Mouse (Mus musculus): ENCODE measurements at regions not wholly inside any gene's neighbourhood (a gene's known extent, or its start where the extent isn't known, plus 50 kb on each side); places are given as distances from the start of the nearest gene placed in this dataset.

DNA sequence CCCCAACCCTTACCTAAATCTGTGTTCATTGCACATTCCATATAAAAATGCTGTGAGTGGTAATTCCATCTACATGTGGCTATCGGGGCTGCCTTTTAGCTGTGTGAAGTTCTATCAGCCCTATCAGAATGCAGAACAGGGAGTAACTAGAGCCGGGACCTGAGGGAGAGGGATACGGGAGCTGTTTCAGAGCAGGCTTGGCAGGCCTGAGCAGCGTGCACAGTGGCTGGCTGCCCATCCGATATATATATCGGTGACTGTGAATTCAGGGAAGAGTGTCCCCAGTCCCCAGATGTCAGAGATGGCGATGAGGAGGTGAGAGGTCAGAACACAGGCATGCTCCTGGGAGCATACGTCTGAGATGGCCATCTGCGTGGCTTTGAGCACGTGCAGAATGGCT, 79.0 kb downstream of the Arl4c start:
- no peak for ATAC-seq (ENCODE audit: insufficient number of reproducible peaks, low FRiP score, low TSS enrichment)

GRCm38 (mm10) chr1:88622356-88622755, 79.7 kb downstream of the Arl4c start:
- ATAC-seq (ENCODE audit: insufficient number of reproducible peaks, low FRiP score, low TSS enrichment), result no peak

DNA sequence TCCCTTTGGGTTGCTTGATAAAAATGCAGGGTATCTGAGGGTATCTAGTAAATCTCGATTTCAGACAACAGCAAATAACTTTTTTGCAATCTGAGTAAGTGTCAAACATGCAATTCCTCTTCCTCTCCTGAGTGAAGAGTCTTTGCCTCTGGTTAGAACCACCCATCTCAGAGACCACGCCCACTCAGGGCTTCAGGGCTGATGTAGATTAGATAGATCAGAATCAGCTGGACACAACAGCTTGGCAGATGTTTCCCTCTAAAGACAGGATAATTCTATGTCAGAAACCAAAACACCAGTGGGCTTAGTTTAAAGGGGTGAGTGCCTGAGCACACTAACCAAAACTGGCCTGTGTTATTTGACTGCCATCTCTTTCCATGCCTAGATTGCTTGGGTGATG, 80.8 kb downstream of the Arl4c start:
- no peak for ATAC-seq (ENCODE audit: insufficient number of reproducible peaks, low FRiP score, low TSS enrichment)

DNA sequence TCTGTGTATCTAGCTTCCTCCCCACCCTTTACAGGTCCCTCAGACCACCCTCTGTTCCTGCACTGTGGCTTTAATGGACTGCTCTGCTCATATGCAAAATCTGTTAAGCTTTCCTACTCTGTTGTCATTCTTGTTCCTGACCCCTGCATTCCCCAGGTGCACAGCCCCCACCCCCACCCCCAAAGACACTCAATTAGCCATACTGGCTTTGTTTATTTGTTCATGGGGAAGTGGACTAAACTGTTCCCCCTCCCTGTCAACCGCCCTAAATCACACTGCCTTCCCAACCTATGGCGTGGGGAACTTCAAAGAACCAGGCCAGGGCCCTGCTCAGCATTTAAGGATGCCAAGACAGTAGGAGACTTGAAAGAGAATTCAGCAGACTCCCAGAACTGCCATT, 89.0 kb downstream of the Arl4c start:
- ATAC-seq (ENCODE audit: insufficient number of reproducible peaks, low FRiP score, low TSS enrichment), result no peak

- ATAC-seq (ENCODE audit: insufficient number of reproducible peaks, low FRiP score, low TSS enrichment), result no peak
These were observed 90.8 kb downstream of the Arl4c start for GRCm38 (mm10) chr1:88611241-88611640.

DNA sequence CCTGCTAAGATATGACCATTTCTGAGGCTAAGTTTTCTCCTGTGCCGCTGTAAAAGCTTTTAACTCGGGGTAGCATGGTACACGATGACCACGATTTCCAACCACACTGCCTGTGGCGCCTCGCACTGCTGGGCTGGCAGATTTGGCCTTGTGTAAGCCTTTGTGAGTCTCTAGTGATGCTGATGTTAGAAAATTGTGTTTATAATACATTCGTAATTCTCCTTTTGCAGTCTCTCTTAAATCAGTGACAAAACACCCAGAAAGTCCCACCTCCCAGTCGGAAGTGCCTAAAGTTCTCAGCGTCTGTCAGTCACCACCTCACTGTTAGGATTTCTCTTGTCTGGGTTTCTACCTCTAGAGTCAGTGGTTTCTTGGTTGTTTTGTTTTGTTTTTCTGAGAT, 91.2 kb downstream of the Arl4c start:
- ATAC-seq (ENCODE audit: insufficient number of reproducible peaks, low FRiP score, low TSS enrichment), result no peak

DNA sequence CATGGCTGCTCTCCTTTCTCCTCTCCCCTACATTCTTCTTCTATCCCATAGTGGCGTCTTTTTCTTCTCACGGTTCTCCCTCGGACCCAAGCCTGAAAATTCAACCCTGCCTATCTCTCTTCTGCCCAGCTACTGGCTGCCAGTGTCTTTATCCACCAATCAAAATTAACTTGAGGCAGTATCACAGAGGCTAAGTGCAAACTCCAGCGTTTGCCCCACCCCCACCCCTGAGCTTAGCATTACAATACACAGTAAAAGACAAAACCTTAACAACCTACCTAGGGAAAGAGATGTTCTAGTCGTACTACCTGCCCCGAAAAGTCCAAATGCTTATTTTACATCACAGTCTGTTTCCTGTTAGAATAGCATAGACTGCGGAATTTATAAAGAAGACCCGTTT, 93.2 kb downstream of the Arl4c start:
- no peak for ATAC-seq (ENCODE audit: insufficient number of reproducible peaks, low FRiP score, low TSS enrichment)

GRCm38 (mm10) chr1:88608236-88608635, 93.8 kb downstream of the Arl4c start:
- no peak for ATAC-seq (ENCODE audit: insufficient number of reproducible peaks, low FRiP score, low TSS enrichment)

DNA sequence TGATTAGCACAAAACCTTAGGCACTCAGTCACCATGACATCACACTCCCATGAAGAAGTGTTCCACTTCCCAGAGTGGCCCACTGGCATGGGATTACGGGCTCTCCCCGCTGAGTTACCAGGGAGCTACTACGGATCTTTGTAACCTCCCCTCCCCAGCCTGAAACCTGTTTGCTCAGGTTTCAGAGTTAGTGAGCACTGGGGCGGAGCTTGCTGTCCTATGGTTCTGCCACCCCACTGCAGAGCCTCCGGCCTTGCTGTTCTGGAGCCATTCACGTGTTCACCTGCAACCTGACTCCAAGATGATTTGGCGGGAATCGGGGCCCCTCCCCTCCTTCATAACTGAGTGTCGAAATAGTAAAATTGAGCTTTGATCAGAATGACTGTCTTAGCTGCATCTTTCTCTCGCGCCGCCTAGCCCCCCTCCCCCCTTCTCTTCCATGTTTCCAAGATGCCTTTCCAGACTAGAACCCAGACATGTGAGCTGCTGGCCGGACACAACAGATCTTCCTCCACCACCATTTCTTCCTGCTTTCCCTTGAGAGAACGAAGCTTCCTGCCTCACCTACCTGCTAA, 95.8 kb upstream of the Glrp1 start:
- no peak for ATAC-seq (ENCODE audit: insufficient number of reproducible peaks, low FRiP score, low TSS enrichment)

DNA sequence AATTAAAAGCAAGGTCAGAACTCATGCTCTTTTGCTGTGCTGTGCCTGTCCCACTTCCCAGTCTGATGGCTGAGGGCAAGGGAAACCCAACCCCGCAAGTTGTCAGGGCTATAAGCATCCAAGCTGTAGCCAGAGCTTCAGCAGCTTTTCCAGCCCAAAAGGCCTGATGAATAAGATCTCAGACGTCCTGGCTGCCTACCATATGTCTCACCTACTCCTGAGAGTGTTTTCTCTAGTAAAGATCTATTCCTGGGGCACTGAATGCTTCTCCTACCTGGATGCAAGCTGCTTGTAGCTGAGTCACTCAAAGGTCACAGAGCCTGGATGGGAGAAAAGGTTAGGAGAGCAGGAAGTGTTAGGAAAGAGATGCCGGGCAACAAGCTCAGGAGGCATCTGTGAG, 92.4 kb upstream of the Glrp1 start:
- no peak for ATAC-seq (ENCODE audit: insufficient number of reproducible peaks, low FRiP score, low TSS enrichment)

GRCm38 (mm10) chr1:88601801-88602200, 91.9 kb upstream of the Glrp1 start:
- ATAC-seq (ENCODE audit: insufficient number of reproducible peaks, low FRiP score, low TSS enrichment), result no peak

- ATAC-seq (ENCODE audit: insufficient number of reproducible peaks, low FRiP score, low TSS enrichment), result no peak
These were observed 90.3 kb upstream of the Glrp1 start for GRCm38 (mm10) chr1:88600145-88600544.

DNA sequence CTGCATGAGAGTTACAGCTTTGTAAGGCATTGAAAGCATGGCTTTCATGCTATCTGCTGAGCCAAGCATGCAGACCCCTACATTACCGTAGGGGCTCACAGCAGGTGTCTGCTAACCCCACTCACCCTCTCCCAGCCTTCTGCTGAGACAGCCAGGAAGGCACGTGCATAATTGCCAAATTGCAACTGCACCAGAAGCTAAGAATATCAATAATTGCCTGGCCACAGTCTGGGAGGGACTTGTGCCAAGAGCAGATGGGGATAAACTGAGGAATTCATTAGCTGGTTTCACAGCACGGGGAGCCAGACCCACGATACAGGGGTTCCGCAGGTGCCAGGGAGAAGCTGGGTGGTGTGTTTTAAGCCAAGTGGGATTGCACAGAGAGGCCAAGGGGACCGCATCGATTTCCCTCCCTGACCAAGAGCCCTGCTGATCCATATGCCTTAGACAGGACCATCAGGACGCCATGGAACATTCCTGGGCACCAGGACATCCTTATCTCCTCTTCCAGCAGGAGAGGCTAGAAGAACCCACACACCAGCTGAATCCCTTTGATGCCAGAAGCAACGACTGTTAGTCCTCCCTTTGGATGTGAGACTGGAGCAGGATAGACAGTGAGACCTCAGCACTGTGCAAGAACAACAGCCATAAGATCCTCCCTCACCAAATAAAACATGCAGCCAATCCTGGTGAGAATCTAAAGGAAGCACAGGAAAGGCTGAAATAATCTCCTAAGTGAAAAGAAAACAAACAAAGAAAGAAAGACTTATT, 84.8 kb upstream of the Glrp1 start:
- ATAC-seq (ENCODE audit: insufficient number of reproducible peaks, low FRiP score, low TSS enrichment), result no peak

- no peak for ATAC-seq (ENCODE audit: insufficient number of reproducible peaks, low FRiP score, low TSS enrichment)
These were observed 82.2 kb upstream of the Glrp1 start for GRCm38 (mm10) chr1:88592036-88592435.

DNA sequence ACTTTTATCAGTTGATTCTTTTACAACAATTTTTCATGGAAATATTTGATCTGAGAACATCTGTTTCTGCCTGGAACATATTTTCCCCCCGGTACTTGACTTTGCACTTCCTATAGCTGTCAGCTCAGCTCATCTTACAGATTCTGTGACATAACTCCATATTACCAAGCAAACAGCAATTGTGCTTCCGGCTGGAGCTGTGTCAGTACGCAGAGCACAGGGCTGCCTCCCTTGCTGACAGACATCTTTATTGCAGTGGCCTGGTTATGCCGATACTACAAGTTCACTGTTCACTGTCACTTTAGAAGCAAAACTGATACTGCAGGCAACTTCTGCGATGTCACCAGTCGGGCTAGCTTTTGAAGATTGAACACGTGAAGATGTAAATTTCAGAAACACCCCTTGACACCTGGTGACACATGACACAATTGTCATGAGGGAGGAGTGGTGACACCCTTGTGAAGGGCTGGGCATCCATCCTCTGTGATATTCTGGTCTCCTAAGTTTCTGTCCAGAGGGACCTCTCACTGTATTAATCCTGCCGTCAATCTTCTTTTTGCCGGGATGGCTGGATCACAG, 81.0 kb upstream of the Glrp1 start:
- ATAC-seq (ENCODE audit: insufficient number of reproducible peaks, low FRiP score, low TSS enrichment), result no peak

GRCm38 (mm10) chr1:88588747-88589146, 78.9 kb upstream of the Glrp1 start:
- no peak for ATAC-seq (ENCODE audit: insufficient number of reproducible peaks, low FRiP score, low TSS enrichment)

- ATAC-seq (ENCODE audit: insufficient number of reproducible peaks, low FRiP score, low TSS enrichment), result no peak
These were observed 77.3 kb upstream of the Glrp1 start for GRCm38 (mm10) chr1:88586823-88587820.

DNA sequence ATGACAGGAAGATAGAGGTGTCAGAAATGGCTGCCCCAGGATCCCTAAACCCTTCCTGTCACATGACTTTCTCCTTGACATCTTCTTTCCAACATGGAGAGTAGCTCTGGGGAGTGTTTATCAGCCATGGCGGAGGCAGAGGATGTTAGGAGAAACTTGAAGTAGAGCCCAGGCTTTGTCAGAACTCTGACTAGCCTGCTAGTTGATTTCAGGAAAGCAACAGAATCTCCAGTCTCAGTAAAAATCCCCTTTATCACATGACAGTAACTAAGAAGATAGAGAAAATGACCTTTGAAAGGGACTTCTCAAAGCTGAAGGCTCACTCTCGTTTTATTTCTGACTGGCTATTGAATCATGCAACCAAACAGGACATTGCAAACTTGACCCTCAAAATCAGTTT, 76.3 kb upstream of the Glrp1 start:
- no peak for ATAC-seq (ENCODE audit: insufficient number of reproducible peaks, low FRiP score, low TSS enrichment)

GRCm38 (mm10) chr1:88584515-88585033, 74.7 kb upstream of the Glrp1 start:
- ATAC-seq (ENCODE audit: insufficient number of reproducible peaks, low FRiP score, low TSS enrichment), result no peak

- ATAC-seq (ENCODE audit: insufficient number of reproducible peaks, low FRiP score, low TSS enrichment), result no peak
These were observed 68.4 kb upstream of the Glrp1 start for GRCm38 (mm10) chr1:88578231-88578620.

Measured in cerebellum, adult (tissue).